Mouse (Mus musculus) lung, postnatal 0 days (tissue): Measurements from ENCODE around the gene Pkn3. TPM values are rescaled to one million over a fixed set of nuclear protein-coding genes. Genes with fewer than 3 reads are reported as not detected.

Source experiments
- ATAC-seq: fragments of 200-750 bp; cut with Nextera tagmentation; 2 replicates; pipeline ENCODE4 v1.8.0; 2017; ENCODE audit warnings: moderate library complexity
- DNase-seq: peaks from one replicate; pipeline ENCODE4 v3.0.0-alpha.2; 2016; ENCODE audit warnings: low spot score
- H3K27ac ChIP-seq: fragments of 300-500 bp; sonication (generic); 2 replicates; pipeline ENCODE4 v1.5.1; 2014; ENCODE audit warnings: antibody characterized with exemption, mild to moderate bottlenecking, low read length, mixed read lengths
- H3K27me3 ChIP-seq: fragments of 300-500 bp; sonication (generic); replicated peaks from 2 replicates; pipeline ENCODE4 v1.6.1; 2014; ENCODE audit warnings: low read length, mixed read lengths; ENCODE audit not compliant: insufficient read depth
- H3K36me3 ChIP-seq: fragments of 300-500 bp; sonication (generic); 2 replicates; pipeline ENCODE4 v1.6.1; 2014; ENCODE audit warnings: low read length, mixed read lengths; ENCODE audit not compliant: insufficient read depth
- H3K4me1 ChIP-seq: fragments of 300-500 bp; sonication (generic); 2 replicates; pipeline ENCODE4 v1.6.1; 2014; ENCODE audit warnings: antibody characterized with exemption, low read depth, low read length, mixed read lengths; ENCODE audit not compliant: insufficient read depth
- H3K4me2 ChIP-seq: fragments of 300-500 bp; sonication (generic); replicated peaks from 2 replicates; pipeline ENCODE4 v1.6.1; 2014; ENCODE audit warnings: low read depth, mild to moderate bottlenecking, low read length, moderate library complexity, mixed read lengths
- H3K4me3 ChIP-seq: fragments of 300-500 bp; sonication (generic); 2 replicates; pipeline ENCODE4 v1.5.1; 2014; ENCODE audit warnings: low read depth, low read length
- H3K9ac ChIP-seq: fragments of 300-500 bp; sonication (generic); replicated peaks from 2 replicates; pipeline ENCODE4 v1.6.1; 2014; ENCODE audit warnings: low read depth, mild to moderate bottlenecking
- H3K9me3 ChIP-seq: fragments of 300-500 bp; sonication (generic); 2 replicates; pipeline ENCODE4 v1.6.1; 2016; ENCODE audit warnings: low read length, mixed read lengths
- CTCF ChIP-seq: IDR thresholded peaks from 2 replicates; pipeline ENCODE4 v1.5.1; 2016; ENCODE audit warnings: antibody characterized with exemption, mild to moderate bottlenecking
- EP300 ChIP-seq: IDR thresholded peaks from 2 replicates; pipeline ENCODE4 v1.6.1; 2016; ENCODE audit warnings: antibody characterized with exemption, mild to moderate bottlenecking, control low read depth
- WGBS: fragments of 180-500 bp; shearing (Covaris S2); extraction: QIAGEN DNeasy Blood & Tissue Kit; methylation state at CpG from one replicate; pipeline ENCODE4 v1.1.7; 2014; 5-methylcytosine and 5-hydroxymethylcytosine counted together
- polyA plus RNA-seq: library from polyadenylated mRNA; unstranded; fragments of >200 nt; fragmentation: Nextera tagmentation; extraction: Ambion mirVana; gene quantifications from 2 replicates; pipeline ENCODE4 v1.2.1, GENCODE M21; 2015

Gene Pkn3
- polyA plus RNA-seq = 9.8 and 11.0 TPM in 2 replicates

DNA sequence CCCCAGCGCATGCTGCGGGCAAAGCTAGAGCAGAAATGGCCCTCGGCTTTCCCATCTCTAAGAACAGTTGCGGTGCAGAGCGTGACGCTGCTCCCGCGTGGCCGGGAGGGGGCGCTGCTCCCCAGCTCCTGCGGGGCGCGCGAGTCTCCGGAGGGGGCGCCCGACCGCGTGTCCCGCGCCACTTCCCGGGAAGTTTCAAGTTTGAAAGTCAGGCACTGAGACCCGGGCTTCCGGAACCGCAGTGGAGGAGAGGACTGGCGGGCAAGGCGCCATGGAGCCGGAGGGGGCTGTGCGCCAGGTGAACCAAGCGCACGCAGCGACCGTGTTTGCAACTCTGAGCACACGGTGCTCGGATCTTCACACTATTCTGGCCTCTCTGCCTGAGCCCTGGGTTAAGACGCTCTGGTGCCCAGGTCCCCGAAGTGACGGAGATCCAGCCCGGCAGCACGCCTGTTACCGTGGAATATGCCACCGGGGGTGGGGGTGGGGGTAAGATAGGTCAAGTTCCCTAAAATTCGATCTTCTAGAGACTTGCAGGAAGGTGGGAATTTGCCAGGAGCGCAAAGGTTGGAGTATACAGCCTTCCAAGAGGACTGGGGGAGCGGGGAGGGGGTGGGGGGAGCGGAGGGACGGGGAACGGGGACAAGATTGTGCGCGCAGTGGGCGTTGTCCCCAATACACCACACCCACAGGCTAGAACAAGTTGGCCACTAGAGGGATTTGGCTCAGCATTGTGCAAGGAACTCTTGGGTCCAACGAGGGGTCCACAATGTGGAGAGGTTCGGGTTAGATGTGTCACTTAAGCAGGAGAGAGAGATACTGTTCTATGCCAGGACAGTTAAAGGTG, at the start of gene Pkn3:
TSS of gene Pkn3 (plus strand) at position 183 of the 847 bp plus-strand sequence.
- H3K4me1 ChIP-seq = no peaks in the 10 kb centered on the region; the same call in 1 of the 2 replicates
- H3K4me2 ChIP-seq = peak within 1 kb of the TSS; percentile 97
- H3K27me3 ChIP-seq = no peaks in the 10 kb centered on the region
- ATAC-seq (peak; percentile 88), DNase-seq (peak; percentile 94)
- 0 out of 2 replicates have a peak within 1 kb of the TSS, but pooled peaks have one; percentile 23 for H3K9ac ChIP-seq
- peak within 1 kb of the TSS; percentile 56 for H3K4me3 ChIP-seq
- no peaks in the 10 kb centered on the region for H3K9me3 ChIP-seq
- H3K36me3 ChIP-seq = no peaks in the 10 kb centered on the region
- H3K27ac ChIP-seq = peak within 1 kb of the TSS; percentile 69
- TF ChIP-seq CTCF (peak; percentile 100), EP300 (no peak)
- WGBS = under 1% methylated on average over 45 of the region's 53 CpGs

DNA sequence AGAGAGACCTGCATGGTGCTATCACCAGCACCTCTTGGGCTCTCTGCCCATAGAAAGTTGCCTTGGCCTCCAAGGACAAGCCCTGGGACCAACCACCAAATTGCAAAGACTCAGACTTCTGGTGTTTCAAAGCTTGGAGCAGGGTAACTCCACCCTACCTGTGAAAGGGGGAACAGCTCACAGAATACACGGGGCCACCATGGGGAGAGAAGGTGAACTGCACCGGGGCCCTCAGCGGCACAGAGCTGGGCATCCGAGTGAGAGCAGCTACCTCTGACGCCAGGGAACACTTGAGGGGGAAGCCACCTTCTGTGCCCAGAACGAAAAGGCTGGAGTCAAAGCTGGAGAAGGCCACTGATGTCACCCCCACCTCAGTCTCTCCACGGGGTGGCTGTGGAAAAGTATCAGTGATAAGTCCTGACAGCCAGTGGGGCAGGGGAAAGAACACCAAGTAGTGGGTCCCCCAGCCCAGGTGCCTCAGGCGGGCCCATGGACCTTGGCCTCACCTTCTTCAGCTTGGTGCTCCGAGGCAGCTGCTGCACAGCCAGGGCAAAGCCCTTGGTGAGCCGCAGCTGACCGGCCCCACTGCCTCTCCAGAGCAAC, 45.1 kb upstream of the Pkn3 start:
- H3K9ac ChIP-seq = no peak overlapping the region
- H3K9me3 ChIP-seq = no peaks in the 10 kb centered on the region
- WGBS = 42% methylated on average over 9 of the region's 11 CpGs
- DNase-seq (peak; percentile 25), ATAC-seq (peak; percentile 35; the same call in 1 of the 2 replicates)
- peaks cover 44% of the 10 kb centered on the region for H3K36me3 ChIP-seq
- no peak overlapping the region for H3K4me3 ChIP-seq
- TF ChIP-seq CTCF (peak; percentile 55), EP300 (no peak)
- no peak overlapping the region for H3K4me2 ChIP-seq
- no peaks in the 10 kb centered on the region for H3K4me1 ChIP-seq
- H3K27ac ChIP-seq = no peak overlapping the region
- no peaks in the 10 kb centered on the region for H3K27me3 ChIP-seq

DNA sequence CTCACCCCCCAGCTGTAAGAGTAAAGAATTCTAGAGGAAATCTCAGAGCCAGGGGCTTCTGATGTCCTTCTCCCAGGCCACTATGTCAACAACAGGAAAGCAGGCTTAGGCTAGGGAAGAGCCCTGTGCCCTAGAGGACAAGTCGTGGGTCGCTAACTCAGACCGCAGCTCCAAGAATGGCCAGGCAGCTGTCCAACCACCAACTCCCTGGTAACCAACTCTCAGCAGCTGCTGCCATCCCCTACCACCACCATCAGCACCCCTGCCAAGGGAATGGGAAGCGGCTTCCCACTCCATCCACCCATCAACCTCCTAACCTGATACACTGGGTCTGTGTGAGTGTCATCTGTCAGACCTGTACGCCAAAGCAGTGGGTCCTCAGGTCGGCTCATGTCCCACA, 44.5 kb upstream of the Pkn3 start:
- H3K9ac ChIP-seq = no peak overlapping the region
- no peaks in the 10 kb centered on the region for H3K27me3 ChIP-seq
- TF ChIP-seq EP300 = no peak
- no peak for TF ChIP-seq CTCF
- H3K27ac ChIP-seq = no peak overlapping the region
- H3K9me3 ChIP-seq = no peaks in the 10 kb centered on the region
- ATAC-seq (no peak), DNase-seq (no peak)
- WGBS = 71% methylated on average over 6 of the region's 6 CpGs
- peaks cover 42% of the 10 kb centered on the region for H3K36me3 ChIP-seq
- H3K4me3 ChIP-seq = no peak overlapping the region
- H3K4me2 ChIP-seq = no peak overlapping the region
- no peaks in the 10 kb centered on the region for H3K4me1 ChIP-seq

DNA sequence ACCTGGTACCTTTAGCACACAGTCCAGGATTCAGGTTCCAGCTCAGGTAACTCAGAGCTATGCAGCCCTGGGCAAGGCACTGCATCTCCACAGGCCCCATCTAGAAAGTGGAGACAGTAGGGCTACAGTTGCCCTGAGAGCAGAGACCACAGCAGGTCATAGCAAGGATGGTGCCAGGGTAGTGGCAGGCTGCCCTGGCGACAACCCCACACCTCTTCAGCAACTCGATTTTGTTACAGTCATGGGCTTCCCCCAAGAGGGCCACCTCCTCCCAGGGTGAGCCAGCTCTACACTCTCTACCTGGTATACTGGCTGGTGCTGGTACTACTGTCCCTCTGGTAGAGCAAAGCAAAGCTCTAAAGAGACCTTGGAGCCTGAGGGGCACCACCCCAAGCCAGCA, 39.7 kb upstream of the Pkn3 start:
- Histone ChIP-seq H3K4me1 (no peaks in the 10 kb centered on the region), H3K27ac (no peak overlapping the region), H3K27me3 (no peaks in the 10 kb centered on the region), H3K4me3 (no peak overlapping the region), H3K4me2 (no peak overlapping the region), H3K36me3 (0 out of 2 replicates have a peak, but pooled peaks cover 5% of the 10 kb centered on the region), H3K9ac (no peak overlapping the region), H3K9me3 (no peaks in the 10 kb centered on the region)
- no peak for DNase-seq
- ATAC-seq = no peak
- TF ChIP-seq CTCF = no peak
- WGBS = 87% methylated on average over 2 of the region's 2 CpGs

DNA sequence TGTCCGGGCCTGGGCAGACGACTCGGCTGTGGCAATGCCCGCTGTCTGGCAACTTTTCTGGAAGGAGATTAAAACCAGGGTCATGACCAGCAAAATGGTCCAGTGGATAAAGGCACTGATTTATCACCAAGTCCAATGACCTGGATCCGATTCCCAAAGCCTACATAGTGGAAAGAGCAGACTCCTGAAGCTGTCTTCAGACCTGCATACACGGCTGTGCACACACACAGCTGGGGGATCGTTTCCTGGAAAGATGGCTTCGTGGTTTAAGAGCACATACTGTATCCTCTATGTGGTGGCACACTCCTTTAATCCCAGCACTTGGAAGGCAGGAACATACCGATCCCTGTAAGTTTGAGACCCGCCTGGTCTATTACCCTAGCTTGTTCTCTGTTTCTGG, 39.1 kb upstream of the Pkn3 start:
- no peak for TF ChIP-seq CTCF
- no peak for TF ChIP-seq EP300
- Histone ChIP-seq H3K27ac (no peak overlapping the region), H3K36me3 (0 out of 2 replicates have a peak, but pooled peaks cover 5% of the 10 kb centered on the region), H3K27me3 (no peaks in the 10 kb centered on the region), H3K4me3 (no peak overlapping the region), H3K9me3 (no peaks in the 10 kb centered on the region), H3K4me1 (no peaks in the 10 kb centered on the region), H3K9ac (no peak overlapping the region), H3K4me2 (no peak overlapping the region)
- no peak for ATAC-seq
- WGBS = 90% methylated on average over 10 of the region's 10 CpGs
- DNase-seq = no peak

DNA sequence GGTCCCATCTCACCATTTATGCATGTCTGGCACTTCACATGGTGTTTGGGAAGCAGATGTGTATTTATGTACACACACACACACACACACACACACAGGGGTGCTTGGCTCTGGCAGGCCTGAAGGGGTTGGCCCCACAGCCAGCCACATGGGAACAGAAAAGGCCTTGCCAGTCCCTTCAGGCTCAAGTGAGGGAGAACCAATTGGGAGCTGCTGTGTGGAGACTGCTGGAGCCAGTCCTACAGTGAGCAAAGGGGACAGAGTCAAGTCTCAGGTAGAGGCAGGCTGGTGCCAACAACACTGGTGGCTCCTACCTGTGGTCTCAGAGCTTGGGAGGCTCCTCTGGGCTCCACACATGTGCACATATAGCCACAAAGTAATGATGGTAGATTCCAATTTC, 37.8 kb upstream of the Pkn3 start:
- no peak for DNase-seq
- Histone ChIP-seq H3K36me3 (0 out of 2 replicates have a peak, but pooled peaks cover 5% of the 10 kb centered on the region), H3K4me2 (no peak overlapping the region), H3K9ac (no peak overlapping the region), H3K27ac (no peak overlapping the region), H3K27me3 (no peaks in the 10 kb centered on the region), H3K9me3 (no peaks in the 10 kb centered on the region), H3K4me3 (no peak overlapping the region), H3K4me1 (no peaks in the 10 kb centered on the region)
- ATAC-seq = no peak
- no peak for TF ChIP-seq EP300
- TF ChIP-seq CTCF = no peak
